Mouse (Mus musculus): Measurements from ENCODE around the gene Adgrf2.
A peak's percentile ranks its signal among the peaks of the same experiment; 100 is the strongest.

Adgrf2 gene

DNA sequence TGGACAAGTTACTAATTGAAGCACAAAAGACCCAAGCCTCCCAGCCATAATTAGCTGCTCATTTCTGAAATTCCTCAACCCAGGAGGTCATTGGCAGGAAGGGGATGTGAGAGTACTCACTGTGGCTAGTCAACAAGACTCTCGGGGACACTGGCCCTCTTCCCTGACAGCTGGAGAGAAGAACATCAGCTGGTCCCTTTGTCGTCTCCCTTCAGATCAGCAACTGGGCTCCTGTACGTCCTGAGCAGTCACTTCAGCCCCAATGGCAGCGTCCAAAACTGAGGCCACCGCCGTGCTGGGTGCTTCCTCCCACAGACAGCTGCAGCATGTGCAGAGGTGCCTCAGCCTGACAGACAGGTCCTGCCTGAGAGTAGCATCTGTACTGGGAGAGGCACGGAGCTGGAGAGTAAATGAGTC is at the start of gene Adgrf2:
Adgrf2 (minus strand) TSS at position 379 of the 417 bp plus-strand sequence.
- no peak for DNase-seq (ENCODE audit: low spot score in 2 of 2)

DNA sequence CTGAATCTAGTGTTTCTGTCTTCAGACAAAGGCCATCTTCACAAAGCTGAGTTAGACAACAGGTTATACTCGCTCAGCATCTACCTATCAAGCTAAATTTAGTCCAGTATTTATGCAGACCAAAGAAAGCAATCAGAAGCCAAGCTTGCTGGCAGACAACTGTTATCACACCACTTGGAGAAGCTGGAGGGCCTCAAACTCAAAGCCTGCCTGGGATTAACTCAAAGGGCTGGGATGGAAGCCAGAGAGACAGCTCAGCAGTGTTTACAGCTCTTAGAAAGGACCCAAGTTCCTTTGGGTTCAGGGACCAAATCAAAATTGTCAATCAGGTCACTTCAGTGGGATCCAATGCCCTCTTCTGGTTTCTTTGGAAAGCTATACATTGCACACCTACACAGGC is 48.8 kb upstream of the Adgrf2 start:
- DNase-seq (ENCODE audit: low spot score in 2 of 2), result no peak

DNA sequence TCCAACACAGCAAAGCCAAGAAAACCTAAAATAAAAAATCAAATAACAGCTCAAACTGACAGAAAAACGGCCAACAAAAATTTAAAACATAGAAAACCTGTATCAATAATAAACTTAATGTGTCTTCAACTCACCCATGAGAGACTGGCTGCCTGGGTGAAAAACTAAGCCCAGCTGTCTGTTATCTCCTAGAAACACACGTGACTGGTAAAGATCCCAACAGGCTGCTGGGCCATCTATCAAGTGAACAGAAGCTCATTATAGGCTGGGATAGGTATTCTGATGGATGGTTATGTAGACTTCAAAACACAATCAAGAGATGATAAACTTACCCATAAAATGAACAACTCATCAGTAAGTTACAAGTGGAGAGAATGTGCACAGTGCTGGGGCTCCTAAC is 47.7 kb upstream of the Adgrf2 start:
- no peak for DNase-seq (ENCODE audit: low spot score in 2 of 2)

DNA sequence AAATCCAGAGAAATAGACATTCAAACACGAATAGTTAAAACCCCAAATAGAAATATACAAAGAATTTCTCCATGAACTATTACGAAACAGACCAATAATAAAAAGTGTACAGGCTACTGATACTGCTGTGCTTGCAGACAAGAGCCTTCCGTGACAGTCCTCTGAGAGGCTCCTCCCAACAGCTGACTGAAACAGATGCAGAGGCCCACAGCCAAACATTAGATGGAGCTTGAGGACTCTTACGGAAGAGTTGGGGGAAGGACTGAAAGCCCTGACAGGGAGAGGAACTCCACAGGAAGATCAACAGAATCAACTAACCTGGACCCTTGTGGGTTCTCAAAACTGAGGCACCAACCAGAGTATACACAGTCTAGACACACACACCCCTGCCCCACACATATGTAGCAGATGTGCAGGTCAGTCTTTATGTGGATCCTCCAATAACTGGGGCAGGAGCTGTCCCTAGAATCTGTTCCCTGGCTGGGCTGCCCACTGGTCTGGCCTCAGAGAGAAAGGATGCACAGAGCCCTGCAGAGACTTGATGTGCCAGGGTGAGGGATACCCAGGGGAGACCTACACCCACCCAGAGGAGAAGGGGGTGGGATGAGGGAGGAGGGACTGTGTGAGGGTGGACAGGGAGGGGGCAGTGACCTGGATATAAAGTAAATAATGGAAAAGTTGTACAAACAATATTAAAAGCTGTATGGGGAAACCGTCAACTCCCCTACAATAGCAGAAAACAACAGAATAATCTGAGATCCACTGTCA is 46.9 kb upstream of the Adgrf2 start:
- DNase-seq (ENCODE audit: low spot score in 2 of 2), result no peak

DNA sequence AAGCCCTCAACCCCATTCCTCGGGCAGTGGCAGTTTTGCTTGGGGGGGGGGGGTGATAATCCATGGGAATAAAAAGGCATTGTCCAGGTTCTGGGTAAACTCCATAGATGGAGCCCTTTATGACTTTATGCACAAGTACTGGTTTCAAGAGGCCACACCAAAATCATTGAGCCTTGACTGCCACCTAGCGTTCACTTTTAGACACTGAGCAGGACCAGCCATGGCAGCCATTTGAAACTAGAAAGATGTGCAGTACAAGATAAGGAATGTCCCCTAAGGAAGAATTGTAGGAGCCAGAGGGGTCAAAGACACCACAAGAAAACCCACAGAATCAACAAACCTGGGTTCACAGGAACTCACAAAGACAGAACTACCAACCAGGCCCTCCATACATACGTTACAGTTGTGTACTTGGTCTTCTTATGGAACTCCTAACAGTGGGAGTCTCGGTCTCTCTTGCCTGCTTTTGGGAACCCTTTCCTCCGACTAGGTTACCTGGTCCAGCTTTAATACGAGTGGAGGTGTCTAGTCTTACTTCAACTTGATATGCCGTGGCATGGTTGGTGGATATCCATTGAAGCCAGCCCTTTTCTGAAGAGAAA is 40.3 kb upstream of the Adgrf2 start:
- DNase-seq (ENCODE audit: low spot score in 2 of 2), result peak; percentile 84 to 86

DNA sequence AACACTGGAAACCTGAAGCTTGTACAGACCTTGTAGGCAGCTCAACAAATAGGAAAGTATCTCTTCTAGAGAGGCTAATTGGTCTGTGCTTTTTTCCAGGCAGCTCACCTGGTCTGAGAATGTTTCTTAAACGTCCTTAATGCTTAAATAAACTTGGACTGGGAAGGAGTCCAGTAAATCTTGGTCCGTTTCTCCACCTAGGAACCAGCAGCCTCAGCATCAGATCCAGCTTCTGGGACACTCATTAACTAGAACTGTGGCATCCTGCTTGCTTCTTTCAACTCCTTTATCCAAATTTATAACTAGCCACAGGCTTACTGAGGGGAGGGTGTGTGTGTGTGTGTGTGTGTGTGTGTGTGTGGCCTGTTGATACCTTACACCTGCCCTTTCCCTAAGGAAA is 11.8 kb upstream of the Adgrf2 start:
- DNase-seq (ENCODE audit: low spot score in 2 of 2), result no peak

DNA sequence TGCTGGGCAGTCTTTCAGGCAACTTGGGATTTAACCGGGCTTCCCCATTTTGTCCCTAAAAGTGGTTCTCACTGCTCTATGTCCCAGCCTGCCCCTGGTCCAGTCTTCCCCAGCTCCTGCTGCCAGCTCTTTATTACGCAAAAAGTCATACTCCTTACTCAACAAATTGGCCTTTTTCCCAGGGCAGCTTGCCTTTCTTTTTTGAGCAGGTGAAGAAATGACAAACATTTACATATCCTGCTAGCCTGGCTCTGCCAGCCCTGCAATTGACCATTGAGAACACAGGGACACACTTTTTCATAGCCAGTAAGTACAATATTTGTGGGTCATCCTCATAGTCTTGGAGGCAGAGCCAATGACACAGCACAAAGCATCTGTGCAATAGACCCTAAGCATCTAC is 10.2 kb upstream of the Adgrf2 start:
- DNase-seq (ENCODE audit: low spot score in 2 of 2), result no peak

DNA sequence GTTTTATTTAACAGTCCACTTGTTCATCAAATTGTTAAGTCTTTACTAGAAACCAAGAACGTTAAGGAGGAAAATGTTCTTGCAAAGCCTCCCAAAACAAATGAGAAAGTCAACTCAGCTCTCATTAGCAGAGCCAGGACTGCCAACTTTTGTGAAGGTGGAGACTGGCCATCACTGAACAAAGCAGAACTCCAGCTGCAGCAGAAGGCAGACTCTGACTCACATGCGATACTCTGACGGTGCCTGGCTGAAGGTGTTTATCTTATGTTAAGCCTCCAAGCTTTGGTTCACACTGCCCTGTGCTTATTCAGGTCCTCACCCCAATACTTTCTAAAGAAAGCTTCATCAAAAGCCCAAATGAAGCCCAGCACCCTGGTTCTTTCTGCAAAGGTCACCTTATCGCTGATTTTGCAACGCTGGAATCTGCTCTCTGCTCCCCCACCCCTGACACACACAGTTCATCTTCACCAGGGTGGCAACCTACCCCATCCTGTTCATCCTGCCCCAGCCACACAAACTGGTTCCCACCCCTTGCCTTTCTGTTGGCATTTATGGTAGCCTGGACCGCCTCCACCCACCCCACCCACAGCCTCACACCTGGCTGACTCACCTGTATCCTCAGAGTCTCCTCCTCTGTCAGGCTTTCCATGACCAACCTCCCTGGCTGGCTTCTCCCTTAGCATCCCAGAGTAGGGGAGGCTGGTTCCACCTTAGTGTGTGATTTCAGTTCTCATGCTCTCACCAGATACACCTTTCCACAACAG is 3.9 kb upstream of the Adgrf2 start:
- no peak for DNase-seq (ENCODE audit: low spot score in 2 of 2)

DNA sequence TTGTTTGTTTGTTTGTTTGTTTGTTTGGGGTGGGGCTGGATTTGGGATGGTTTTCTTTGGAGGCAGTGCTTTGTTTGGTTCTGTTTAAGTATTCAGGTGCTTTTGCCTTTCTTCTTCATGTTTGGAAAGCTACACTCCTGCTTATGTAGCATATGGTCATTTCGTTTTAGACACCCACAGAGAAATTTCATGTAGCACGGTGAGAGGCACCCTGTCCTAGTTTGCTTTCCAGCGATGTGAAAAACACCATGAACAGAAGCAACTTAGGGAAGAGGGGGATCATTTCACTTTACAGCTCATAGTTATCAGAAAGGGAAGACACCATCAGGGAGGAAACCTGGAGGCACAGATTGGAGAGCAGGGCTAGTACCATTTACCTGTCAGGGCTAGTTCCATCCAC is 844 bp upstream of the Adgrf2 start:
- no peak for DNase-seq (ENCODE audit: low spot score in 2 of 2)

DNA sequence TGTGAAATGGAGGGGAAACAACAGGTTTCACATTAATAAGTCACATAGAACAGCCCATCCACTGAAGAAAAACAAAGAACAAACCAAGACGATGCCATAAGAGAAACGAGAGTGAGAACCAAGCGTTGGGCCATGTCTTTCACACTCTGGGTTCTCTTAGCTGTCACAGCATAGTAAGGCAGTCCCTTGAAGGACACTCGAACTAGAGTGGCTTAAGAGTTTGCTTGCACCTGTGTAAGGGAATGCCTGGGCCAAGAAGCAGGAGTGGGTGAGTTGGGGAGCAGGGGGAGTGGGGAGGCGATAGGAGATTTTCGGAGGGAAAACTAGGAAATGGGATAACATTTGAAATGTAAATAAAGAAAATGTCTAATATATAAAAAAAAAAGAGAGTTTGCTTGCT is 3.2 kb downstream of the Adgrf2 start:
- DNase-seq (ENCODE audit: low spot score in 2 of 2), result no peak

DNA sequence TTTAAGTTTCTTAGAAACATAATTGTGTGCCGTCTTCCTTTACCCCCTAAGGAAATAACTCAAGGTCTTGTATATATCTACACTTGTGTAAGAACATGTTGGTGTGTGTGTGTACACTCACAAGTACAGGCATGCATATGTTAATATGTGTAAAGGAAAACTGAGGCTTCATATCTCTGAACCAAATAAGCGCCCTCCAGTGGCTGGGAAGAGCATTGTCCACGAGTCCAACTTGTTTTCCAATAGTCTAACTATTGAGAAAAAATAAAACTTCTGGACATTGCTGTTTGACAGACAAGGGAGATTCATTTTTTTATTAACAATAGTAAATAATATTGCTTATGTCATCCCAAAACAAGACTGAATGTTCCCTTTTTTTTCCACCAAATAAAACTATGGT is 24.8 kb downstream of the Adgrf2 start:
- no peak for DNase-seq (ENCODE audit: low spot score in 2 of 2)

DNA sequence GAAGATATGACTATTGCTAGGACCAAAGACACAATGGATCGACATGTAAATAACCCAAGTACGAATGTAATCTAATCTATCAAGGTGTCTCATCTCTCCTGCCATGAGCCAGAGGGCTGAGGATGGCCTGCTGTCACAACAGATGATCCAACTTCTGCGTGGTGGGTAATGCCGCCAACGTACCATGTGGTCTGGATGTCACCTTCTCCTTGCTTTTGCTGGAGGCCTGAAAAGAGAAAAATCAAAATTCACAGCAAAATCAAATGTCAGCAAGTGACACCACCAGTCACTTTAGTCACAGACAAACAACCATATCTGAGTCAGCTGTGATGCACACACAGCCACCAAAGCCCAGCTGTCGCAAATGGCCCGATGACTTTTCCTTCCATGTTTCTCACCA is 27.0 kb downstream of the Adgrf2 start:
- no peak for DNase-seq (ENCODE audit: low spot score in 2 of 2)

DNA sequence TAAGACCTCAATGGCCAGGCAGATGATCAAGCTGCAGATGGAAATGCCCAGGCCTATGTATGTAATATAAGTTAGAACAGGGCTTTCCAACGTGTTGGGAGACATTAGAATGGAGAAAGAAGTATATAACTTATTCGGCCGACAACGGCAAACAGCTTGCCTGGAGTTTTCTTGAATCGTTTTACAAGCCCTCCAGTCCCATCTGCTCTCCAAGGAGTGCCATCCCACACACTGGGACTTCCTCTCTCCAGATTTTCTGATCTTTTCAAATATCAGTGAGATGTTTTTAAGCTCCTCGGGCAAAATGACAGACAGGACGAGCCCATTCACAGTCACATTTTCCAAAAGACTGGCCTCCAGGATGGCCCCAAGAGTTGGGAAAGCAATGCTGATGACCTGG is 31.3 kb downstream of the Adgrf2 start:
- DNase-seq (ENCODE audit: low spot score in 2 of 2), result peak; percentile 31 to 35

DNA sequence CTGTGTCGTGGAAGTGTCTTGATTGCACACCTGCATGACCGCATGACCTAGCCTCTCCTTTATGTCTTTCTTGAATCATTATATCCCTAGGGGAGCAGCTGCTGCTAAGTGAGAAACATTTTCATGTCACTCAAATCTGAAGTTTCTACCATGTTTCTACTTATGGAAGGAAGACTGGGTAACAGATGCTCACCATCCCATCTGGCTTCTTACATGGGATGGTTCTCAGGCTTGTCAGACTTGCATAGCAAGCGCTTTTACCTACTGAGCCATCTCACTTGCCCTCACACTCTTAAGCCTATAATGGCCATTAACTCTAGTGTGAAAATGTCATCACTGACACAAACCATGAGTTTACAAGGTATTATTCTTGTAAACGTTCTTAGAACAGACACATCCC is 36.4 kb downstream of the Adgrf2 start:
- DNase-seq (ENCODE audit: low spot score in 2 of 2), result no peak

DNA sequence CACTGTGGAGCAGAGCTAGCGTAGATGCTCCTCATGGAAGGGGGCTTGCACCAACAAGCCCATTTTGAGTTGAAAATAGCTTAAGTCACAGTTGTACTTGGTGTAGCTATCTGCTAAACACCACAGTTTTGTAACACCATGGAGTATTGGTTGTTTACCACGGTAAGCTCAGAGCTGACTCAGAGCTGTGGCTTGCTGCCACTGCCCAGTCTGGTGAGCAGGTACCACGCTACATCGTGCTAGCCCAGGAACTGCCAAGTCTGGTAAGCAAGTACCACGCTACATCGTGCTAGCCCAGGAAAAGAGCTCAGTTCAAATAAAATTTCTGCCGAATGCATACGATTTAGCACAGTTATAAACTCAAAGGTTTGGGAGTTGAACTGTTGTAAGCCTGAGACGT is 39.8 kb downstream of the Adgrf2 start:
- no peak for DNase-seq (ENCODE audit: low spot score in 2 of 2)

DNA sequence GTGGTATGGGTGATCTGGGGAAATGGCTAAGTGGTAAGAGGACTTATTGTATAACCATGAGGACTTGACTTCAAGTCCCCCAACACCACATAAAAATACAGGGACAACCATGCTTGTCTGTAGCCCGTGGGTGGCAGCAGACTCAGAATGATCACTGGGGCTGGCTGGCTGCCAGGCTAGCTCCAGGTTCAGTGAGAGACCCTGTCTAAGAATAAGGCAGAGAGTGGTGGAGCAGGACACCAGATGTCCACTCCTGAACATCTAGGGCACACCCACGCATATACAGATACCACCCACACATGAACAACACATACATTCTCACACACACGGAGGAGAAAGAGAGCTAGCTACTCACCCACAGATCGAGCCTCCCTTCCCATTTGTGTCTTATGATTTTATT is 47.2 kb downstream of the Adgrf2 start:
- DNase-seq (ENCODE audit: low spot score in 2 of 2), result peak; percentile 28 to 43

DNA sequence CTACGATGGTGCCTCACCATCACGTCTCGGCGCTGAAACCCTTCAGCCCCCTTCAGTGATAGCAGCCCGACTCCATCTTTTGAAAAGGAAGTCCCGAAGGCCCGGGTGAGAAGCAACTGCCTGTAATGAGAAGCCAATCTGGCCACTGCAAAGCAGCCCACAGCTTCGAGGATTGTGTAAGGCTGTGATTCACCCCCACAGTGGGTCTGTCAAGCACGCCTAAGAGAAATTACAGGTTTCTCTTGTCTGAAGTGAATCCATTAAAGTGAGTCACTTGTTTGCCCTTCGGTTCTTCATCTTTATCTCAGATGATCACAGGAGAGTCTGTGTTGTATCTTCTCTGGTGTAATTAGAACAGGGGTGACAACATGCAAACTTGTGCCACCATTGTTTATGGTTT is 49.8 kb downstream of the Adgrf2 start, which contains the start of gene Adgrf4:
Adgrf4 (minus strand) TSS at position 149 of the 400 bp plus-strand sequence.
- peak in 1 of 2 experiments; percentile 10 for DNase-seq (ENCODE audit: low spot score in 2 of 2)

DNA sequence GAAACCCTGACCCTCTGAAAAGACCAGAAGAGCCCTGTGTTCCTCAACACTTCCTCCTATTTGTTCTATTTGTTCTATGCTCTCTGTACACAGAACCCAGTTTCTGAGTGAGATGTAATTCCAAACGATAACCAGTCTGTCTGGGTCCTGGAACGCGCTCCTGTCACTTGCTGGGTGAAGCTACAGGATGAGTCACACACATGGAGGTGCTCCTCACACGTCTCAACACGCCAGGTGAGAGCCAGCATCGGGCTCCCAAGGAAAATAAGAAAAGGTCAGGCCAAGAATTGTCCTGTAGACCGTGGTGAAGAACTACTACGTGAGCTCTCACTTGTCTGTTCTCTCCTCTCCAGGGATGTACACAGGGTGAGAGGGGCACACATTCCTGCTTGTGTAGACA is 51.4 kb downstream of the Adgrf2 start:
- no peak for DNase-seq (ENCODE audit: low spot score in 2 of 2)

All from right cerebral cortex, adult 2 months (tissue).